Mouse (Mus musculus): Measurements from ENCODE around the gene Dmrt1.

Gene Dmrt1

GRCm38 (mm10) chr19:25569778-25570177 is 64.4 kb downstream of the Dmrt1 start:
- no peak for DNase-seq (ENCODE audit: low read depth, low spot score)

GRCm38 (mm10) chr19:25574431-25574830 is 69.0 kb downstream of the Dmrt1 start:
- no peak for DNase-seq (ENCODE audit: low read depth, low spot score)

- no peak for DNase-seq (ENCODE audit: low read depth, low spot score)
These were observed 69.8 kb downstream of the Dmrt1 start for GRCm38 (mm10) chr19:25574981-25575814.

GRCm38 (mm10) chr19:25578358-25578757 is 72.9 kb downstream of the Dmrt1 start:
- no peak for DNase-seq (ENCODE audit: low read depth, low spot score)

- no peak for DNase-seq (ENCODE audit: low read depth, low spot score)
These were observed 74.0 kb downstream of the Dmrt1 start for GRCm38 (mm10) chr19:25579440-25579839.

GRCm38 (mm10) chr19:25597717-25598232 is 92.4 kb downstream of the Dmrt1 start:
- DNase-seq (ENCODE audit: low read depth, low spot score): no peak

- DNase-seq (ENCODE audit: low read depth, low spot score): no peak
These were observed 93.2 kb downstream of the Dmrt1 start for GRCm38 (mm10) chr19:25598626-25599025.

- DNase-seq (ENCODE audit: low read depth, low spot score): no peak
These were observed 96.5 kb downstream of the Dmrt1 start for GRCm38 (mm10) chr19:25601966-25602365.

- DNase-seq (ENCODE audit: low read depth, low spot score): no peak
These were observed 102.2 kb downstream of the Dmrt1 start for GRCm38 (mm10) chr19:25607461-25608205.

GRCm38 (mm10) chr19:25608206-25608580 is 102.8 kb downstream of the Dmrt1 start:
- no peak for DNase-seq (ENCODE audit: low read depth, low spot score)

GRCm38 (mm10) chr19:25608961-25609850 is 103.8 kb downstream of the Dmrt1 start:
- no peak for DNase-seq (ENCODE audit: low read depth, low spot score)

- no peak for DNase-seq (ENCODE audit: low read depth, low spot score)
These were observed 104.6 kb downstream of the Dmrt1 start, which contains the start of gene Dmrt3 for GRCm38 (mm10) chr19:25610015-25610410. Gene Dmrt3, plus strand, starts transcription at chr19:25610301.

GRCm38 (mm10) chr19:25610411-25611111 is 105.1 kb downstream of the Dmrt1 start:
- no peak for DNase-seq (ENCODE audit: low read depth, low spot score)

GRCm38 (mm10) chr19:25611116-25611515 is 105.7 kb downstream of the Dmrt1 start:
- no peak for DNase-seq (ENCODE audit: low read depth, low spot score)

- DNase-seq (ENCODE audit: low read depth, low spot score): no peak
These were observed 106.7 kb downstream of the Dmrt1 start for GRCm38 (mm10) chr19:25611876-25612805.

- no peak for DNase-seq (ENCODE audit: low read depth, low spot score)
These were observed 107.4 kb downstream of the Dmrt1 start for GRCm38 (mm10) chr19:25612806-25613295.

- DNase-seq (ENCODE audit: low read depth, low spot score): no peak
These were observed 108.3 kb downstream of the Dmrt1 start for GRCm38 (mm10) chr19:25613476-25614300.

GRCm38 (mm10) chr19:25615889-25616288 is 110.5 kb downstream of the Dmrt1 start:
- no peak for DNase-seq (ENCODE audit: low read depth, low spot score)
